In the genomic region with DNA sequence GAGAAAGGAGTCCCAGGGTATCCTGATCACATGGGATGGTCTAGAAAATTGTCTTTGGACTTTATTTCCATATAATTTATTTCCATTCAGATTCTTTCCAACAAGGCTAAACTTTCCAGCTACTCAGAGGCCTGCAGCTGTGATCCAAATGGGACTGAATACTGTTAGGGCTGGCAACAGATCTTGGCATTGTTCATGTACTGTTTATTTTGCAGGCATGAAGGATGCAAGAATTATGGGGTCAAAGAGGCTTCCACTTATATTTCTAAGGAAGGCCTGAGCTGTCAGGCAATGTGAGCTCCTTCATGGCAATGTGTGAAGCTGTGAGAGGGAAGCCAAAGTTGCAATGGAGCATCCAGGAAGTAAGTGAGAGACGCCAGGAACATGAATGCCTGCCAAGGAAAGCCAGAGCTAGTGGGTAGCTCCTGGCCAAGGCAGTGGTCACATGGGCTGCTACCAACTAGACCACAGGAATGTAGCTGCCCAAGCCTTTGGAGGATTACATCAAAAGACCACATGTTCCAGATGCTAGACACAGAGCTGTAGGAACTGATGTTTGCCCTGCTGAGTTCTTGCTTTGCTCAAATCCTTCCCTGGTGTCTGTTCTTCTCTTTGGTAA, we compare ENCODE assay signal across 12 mouse cellular contexts.
A peak's percentile ranks its signal among the peaks of the same experiment; 100 is the strongest.
DNase-seq lines count a peak whose midpoint lies in the region; ATAC-seq and TF ChIP-seq lines count a peak whose summit lies in the region.
"Had no signal": no experiment of that assay in that cellular context is flagged by ENCODE, and none has a peak within 500 bp of the region (broad histone marks: within the 10 kb centered on the region; RNA-seq: fewer than 3 reads in every experiment).

No protein-coding gene starts in this region.

- ATAC-seq in limb, embryonic 13.5 days (ENCODE audit: low FRiP score, low read depth), result peak; percentile 82
- ATAC-seq in lung, embryonic 16.5 days (ENCODE audit: low read depth), result peak; percentile 71
- ATAC-seq: activated CD4-positive, CD25-positive, alpha-beta regulatory T cell, adult 4 months; hindbrain, embryonic 16.5 days had no signal

- H3K9me3 ChIP-seq in limb, embryonic 13.5 days, result 0 out of 2 replicates have a peak, but pooled peaks cover 6% of the 10 kb centered on the region
- no peaks in the 10 kb centered on the region for H3K9me3 ChIP-seq in limb, embryonic 10.5 days (replicated peaks)
- no peaks in the 10 kb centered on the region for H3K9me3 ChIP-seq in lung, embryonic 16.5 days (ENCODE audit: control insufficient read depth, low read length)

- H3K4me2 ChIP-seq in limb, embryonic 13.5 days (replicated peaks), result no peak overlapping the region
- no peak overlapping the region for H3K4me2 ChIP-seq in lung, embryonic 16.5 days (ENCODE audit: low read depth, low read length)
- H3K4me2 ChIP-seq: midbrain, embryonic 12.5 days had no signal

- no peak overlapping the region for H3K27ac ChIP-seq in gastrocnemius, adult 2 months
- peak overlapping the region; percentile 52; the same call in 1 of the 2 replicates for H3K27ac ChIP-seq in limb, embryonic 13.5 days
- no peak overlapping the region for H3K27ac ChIP-seq in limb, embryonic 10.5 days
- no peak overlapping the region for H3K27ac ChIP-seq in lung, embryonic 16.5 days (ENCODE audit: low read length)
- H3K27ac ChIP-seq: midbrain, embryonic 12.5 days had no signal

- peaks cover 10% of the 10 kb centered on the region; the same call in 1 of the 2 replicates for H3K4me1 ChIP-seq in limb, embryonic 13.5 days
- H3K4me1 ChIP-seq in limb, embryonic 10.5 days, result no peaks in the 10 kb centered on the region
- H3K4me1 ChIP-seq in lung, embryonic 16.5 days (replicated peaks; ENCODE audit: control insufficient read depth, insufficient read depth, low read length), result 0 out of 2 replicates have a peak, but pooled peaks cover 3% of the 10 kb centered on the region

- 44% methylated on average over 1 of the region's 1 CpGs for WGBS in limb, embryonic 13.5 days
- WGBS in limb, embryonic 10.5 days, result 70% methylated on average over 1 of the region's 1 CpGs
- 12% methylated on average over 1 of the region's 1 CpGs for WGBS in lung, embryonic 16.5 days

- H3K9ac ChIP-seq in limb, embryonic 13.5 days, result no peak overlapping the region
- H3K9ac ChIP-seq in lung, embryonic 16.5 days (ENCODE audit: low read length), result no peak overlapping the region
- H3K9ac ChIP-seq: midbrain, embryonic 12.5 days had no signal

- no peak for TF ChIP-seq CTCF in gastrocnemius, adult 2 months (IDR thresholded peaks at IDR 0.05)

- peak; percentile 29 for DNase-seq in gastrocnemius, adult 2 months
- no peak for DNase-seq in gastrocnemius, adult 18-20 months (ENCODE audit: low spot score)
- DNase-seq in limb, embryonic 10.5 days (ENCODE audit: low spot score), result no peak
- DNase-seq in adipocyte (ENCODE audit: low spot score), result peak; percentile 48
- no peak for DNase-seq in urinary bladder, adult 2 months (ENCODE audit: low spot score)
- no peak for DNase-seq in embryo, embryonic 10 days (ENCODE audit: low spot score)
- DNase-seq: retina, postnatal 1 day had no signal

- no peaks in the 10 kb centered on the region for H3K27me3 ChIP-seq in limb, embryonic 13.5 days
- no peaks in the 10 kb centered on the region for H3K27me3 ChIP-seq in limb, embryonic 10.5 days (ENCODE audit: low read depth, poor library complexity, severe bottlenecking)
- no peaks in the 10 kb centered on the region for H3K27me3 ChIP-seq in lung, embryonic 16.5 days (ENCODE audit: control insufficient read depth, insufficient read depth, low read depth, low read length)
- H3K27me3 ChIP-seq: midbrain, embryonic 12.5 days had no signal

- H3K4me3 ChIP-seq in gastrocnemius, adult 2 months, result no peak overlapping the region
- no peak overlapping the region for H3K4me3 ChIP-seq in limb, embryonic 13.5 days
- no peak overlapping the region for H3K4me3 ChIP-seq in limb, embryonic 10.5 days
- no peak overlapping the region for H3K4me3 ChIP-seq in lung, embryonic 16.5 days (ENCODE audit: low read length)
- H3K4me3 ChIP-seq: midbrain, embryonic 12.5 days had no signal

- H3K36me3 ChIP-seq in limb, embryonic 13.5 days, result no peaks in the 10 kb centered on the region
- H3K36me3 ChIP-seq in limb, embryonic 10.5 days, result no peaks in the 10 kb centered on the region
- H3K36me3 ChIP-seq in lung, embryonic 16.5 days (ENCODE audit: control insufficient read depth, insufficient read depth, low read length), result no peaks in the 10 kb centered on the region
- H3K36me3 ChIP-seq: midbrain, embryonic 12.5 days had no signal

- intact Hi-C loops in gastrocnemius, adult 2 months (cut with DNase I), result no loop called here

Comparison
In these comparisons a context has a peak if more than half of its experiments do, and no peak if none do; other contexts are left out.
1. DNase-seq: peak in gastrocnemius, adult 2 months (single experiment) and adipocyte (single experiment); none in gastrocnemius, adult 18-20 months (single experiment), limb, embryonic 10.5 days (single experiment), urinary bladder, adult 2 months (single experiment) and embryo, embryonic 10 days (single experiment).